In genomic region chr6:66023531-66023930, GRCm38 (mm10) we compare ENCODE assay signal across 15 mouse cellular contexts.
"Had no signal": no experiment of that assay in that cellular context is flagged by ENCODE, and none has a peak within 500 bp of the region (broad histone marks: within the 10 kb centered on the region; RNA-seq: fewer than 3 reads in every experiment).

No protein-coding gene starts in this region.

- H3K4me3 ChIP-seq: neural tube, embryonic 12.5 days; stomach, embryonic 15.5 days had no signal

- H3K9me3 ChIP-seq: neural tube, embryonic 12.5 days; stomach, embryonic 15.5 days had no signal

- DNase-seq: retina, postnatal 1 day; right cerebral cortex, adult 18-20 months; right cerebral cortex, postnatal 14 days; right cerebral cortex, postnatal 25 days; right cerebral cortex, postnatal 4 days; spleen, adult 18-20 months; thymus, adult 18-20 months; thymus, adult 2 months; thymus, postnatal 14 days; thymus, postnatal 25 days; thymus, postnatal 36 days; thymus, postnatal 4 days had no signal

- H3K36me3 ChIP-seq: neural tube, embryonic 12.5 days; stomach, embryonic 15.5 days had no signal

- H3K4me2 ChIP-seq: neural tube, embryonic 12.5 days; stomach, embryonic 15.5 days had no signal

- H3K27me3 ChIP-seq: neural tube, embryonic 12.5 days; stomach, embryonic 15.5 days had no signal

- H3K4me1 ChIP-seq: neural tube, embryonic 12.5 days; stomach, embryonic 15.5 days had no signal

- H3K27ac ChIP-seq: neural tube, embryonic 12.5 days; stomach, embryonic 15.5 days; stomach, postnatal 0 days had no signal

- H3K9ac ChIP-seq: neural tube, embryonic 12.5 days; stomach, embryonic 15.5 days had no signal
